Mouse (Mus musculus): ENCODE measurements around the gene Pla2g4b.

Pla2g4b gene

DNA sequence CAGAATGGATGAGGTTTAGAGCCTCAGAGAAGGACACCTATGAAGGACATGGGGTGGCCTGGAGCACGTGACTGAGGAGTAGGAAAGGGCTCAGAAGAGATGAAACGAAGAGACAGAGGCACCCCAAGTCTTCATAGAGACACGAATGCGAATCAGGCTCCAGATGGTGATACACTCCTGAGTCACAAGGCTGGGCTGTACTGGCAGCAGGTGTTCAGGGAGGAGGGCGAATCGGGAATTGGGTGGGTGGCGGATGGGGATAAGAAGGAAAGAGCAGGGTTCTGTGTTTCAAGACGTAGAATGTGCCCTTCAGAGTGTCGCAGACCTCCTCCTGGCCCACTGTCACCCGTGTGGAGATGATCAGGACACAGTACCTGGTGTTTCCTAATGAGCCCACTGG is 32.0 kb downstream of the Pla2g4b start:
- no peak for DNase-seq

GRCm38 (mm10) chr2:120066224-120066623 is 33.0 kb downstream of the Pla2g4b start:
- DNase-seq, result no peak

GRCm38 (mm10) chr2:120068555-120069465 is 35.6 kb downstream of the Pla2g4b start:
- peak; percentile 7 for DNase-seq

- no peak for DNase-seq
Measured at GRCm38 (mm10) chr2:120069466-120069990, 36.3 kb downstream of the Pla2g4b start.

DNA sequence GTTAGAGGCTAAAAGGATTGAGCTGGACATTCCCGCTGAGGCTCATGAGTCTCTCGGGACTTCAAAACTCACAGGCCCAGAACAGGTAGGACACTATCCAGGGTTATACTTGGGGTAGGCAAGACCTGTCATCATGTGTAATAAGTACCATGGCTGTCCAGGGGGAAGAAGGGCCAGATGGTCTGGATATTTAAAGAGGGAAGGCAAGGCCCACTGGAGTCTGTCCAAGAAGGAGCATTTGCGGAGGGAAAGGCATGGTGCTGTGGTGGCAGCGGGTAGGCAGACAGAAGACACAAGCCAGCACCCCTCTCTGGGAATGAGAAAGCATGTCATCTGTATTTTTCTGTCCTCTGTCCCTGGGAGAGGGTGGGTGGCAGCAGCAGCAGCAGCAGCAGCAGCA is 40.9 kb downstream of the Pla2g4b start:
- DNase-seq, result no peak

- DNase-seq, result peak; percentile 51
Measured at GRCm38 (mm10) chr2:120076076-120076705, 43.0 kb downstream of the Pla2g4b start.

GRCm38 (mm10) chr2:120082416-120082815 is 49.2 kb downstream of the Pla2g4b start:
- DNase-seq, result no peak

DNA sequence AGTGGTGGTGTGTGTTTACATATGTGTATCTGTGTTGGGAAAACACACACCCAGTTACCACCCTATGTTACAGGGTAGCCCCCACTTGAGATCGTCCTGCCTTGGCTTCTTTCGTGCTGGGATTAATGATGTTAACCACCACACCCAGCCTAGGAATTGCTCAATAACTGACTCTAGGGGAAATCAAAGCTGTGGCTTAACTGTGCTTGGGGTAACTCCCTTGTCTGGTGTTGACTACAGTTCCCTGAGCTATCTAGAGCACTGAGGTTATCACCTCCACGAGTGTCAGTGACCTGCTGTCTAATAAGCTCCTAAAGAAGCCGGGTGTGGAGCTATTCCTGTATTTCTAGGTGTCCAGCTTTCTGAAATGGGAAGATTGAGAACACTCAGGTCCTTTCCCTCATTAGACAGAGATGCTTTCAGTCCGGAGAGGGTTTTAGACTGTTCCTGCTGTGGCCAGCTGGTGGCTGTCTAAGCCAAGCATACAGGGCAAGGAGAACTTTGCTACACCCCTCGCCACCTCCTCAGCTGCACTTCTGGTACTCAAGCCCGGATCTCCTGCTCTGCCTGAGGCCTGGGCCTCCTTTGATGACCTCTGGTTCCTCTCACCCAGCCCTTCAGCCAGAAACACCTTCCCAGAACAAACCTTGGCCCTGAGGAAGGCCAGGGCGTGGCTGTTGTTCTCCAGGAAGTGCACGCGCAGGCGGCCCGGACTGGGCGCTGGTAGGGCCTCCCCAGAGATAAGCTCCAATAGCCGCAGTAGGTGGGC is 51.6 kb downstream of the Pla2g4b start:
- no peak for DNase-seq

DNA sequence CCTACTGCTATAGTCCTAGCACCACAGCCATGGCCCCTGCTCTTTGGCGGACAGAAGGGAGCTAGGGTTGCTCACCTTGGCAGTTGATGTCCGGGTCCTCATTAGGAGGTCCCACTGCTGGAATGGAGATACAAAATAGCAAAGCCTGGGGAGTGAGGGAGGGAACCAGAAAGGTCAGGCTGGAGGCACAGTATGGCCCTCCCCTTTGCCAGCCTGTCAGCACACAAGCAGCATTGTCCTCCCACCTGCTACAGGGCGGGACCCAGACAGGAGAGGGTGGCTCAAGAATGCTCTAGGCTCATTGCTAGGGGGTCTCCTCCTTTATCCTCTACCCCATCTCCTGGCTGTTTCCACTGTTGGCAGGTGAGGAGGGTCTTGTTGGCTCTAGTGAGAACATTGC is 52.8 kb downstream of the Pla2g4b start:
- DNase-seq, result no peak

DNA sequence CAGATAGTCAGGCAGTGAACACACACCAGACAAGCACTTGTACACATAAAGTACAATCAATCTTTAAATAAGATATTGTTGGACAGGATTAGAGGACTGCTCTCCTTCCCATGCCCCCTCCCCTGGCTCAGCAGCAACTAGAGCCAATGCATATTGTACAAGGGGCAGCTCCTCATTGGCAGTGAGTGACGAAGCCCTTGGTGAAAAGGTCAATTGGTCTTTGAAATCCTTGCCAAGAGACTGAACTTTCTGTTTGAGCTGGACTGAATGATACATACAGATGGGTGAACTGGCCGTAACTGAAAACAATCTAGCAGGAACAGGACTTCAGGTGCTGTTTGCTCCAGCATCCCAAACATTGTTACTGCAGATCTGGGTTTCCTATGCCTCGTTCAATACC is 54.2 kb downstream of the Pla2g4b start:
- no peak for DNase-seq

GRCm38 (mm10) chr2:120087897-120088296 is 54.7 kb downstream of the Pla2g4b start:
- DNase-seq, result no peak

DNA sequence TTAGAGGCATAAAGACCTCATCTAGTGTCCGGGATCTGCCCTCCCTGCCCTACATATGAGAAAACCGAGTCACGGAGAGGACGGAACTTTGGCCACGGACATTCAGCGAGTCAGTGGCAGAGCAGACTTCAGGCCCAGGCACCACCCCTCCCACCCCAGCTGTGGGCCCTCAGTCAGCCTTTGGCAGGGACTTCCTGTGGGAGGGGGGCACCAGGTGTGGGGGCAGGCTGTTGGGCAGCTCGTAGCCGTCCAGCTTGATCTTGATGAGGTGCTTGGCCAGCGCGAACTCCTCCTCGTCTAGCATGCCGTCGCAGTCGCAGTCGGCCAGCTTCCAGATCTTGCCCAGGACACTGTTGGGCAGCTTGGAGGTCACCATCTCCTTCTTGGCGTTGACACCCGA is 57.8 kb downstream of the Pla2g4b start:
- no peak for DNase-seq

All from thymus, postnatal 25 days (tissue).